Mouse (Mus musculus) forebrain, embryonic 12.5 days (tissue): ENCODE results near the gene Alg9. TPM values are rescaled to one million over a fixed set of nuclear protein-coding genes. Genes with fewer than 3 reads are reported as not detected.

Source experiments
- ATAC-seq: fragments of 200-750 bp; cut with Nextera tagmentation; 2 replicates; pipeline ENCODE4 v1.8.0; 2017; ENCODE audit warnings: moderate TSS enrichment; ENCODE audit not compliant: low FRiP score
- H3K27ac ChIP-seq: fragments of 300-500 bp; sonication (generic); 2 replicates; pipeline ENCODE4 v1.5.1; 2016; ENCODE audit warnings: mild to moderate bottlenecking
- H3K27me3 ChIP-seq: fragments of 300-500 bp; sonication (generic); 2 replicates; pipeline ENCODE4 v1.6.1; 2016; ENCODE audit warnings: mild to moderate bottlenecking
- H3K36me3 ChIP-seq: fragments of 300-500 bp; sonication (generic); replicated peaks from 2 replicates; pipeline ENCODE4 v1.6.1; 2016; ENCODE audit warnings: mild to moderate bottlenecking
- H3K4me1 ChIP-seq: fragments of 300-500 bp; sonication (generic); 2 replicates; pipeline ENCODE4 v1.6.1; 2016
- H3K4me2 ChIP-seq: fragments of 300-500 bp; sonication (generic); 2 replicates; pipeline ENCODE4 v1.6.1; 2016; ENCODE audit warnings: mild to moderate bottlenecking, moderate library complexity
- H3K4me3 ChIP-seq: fragments of 300-500 bp; sonication (generic); replicated peaks from 2 replicates; pipeline ENCODE4 v1.5.1; 2016; ENCODE audit warnings: mild to moderate bottlenecking
- H3K9ac ChIP-seq: fragments of 300-500 bp; sonication (generic); 2 replicates; pipeline ENCODE4 v1.6.1; 2016; ENCODE audit warnings: mild to moderate bottlenecking
- H3K9me3 ChIP-seq: fragments of 300-500 bp; sonication (generic); 2 replicates; pipeline ENCODE4 v1.6.1; 2016
- WGBS: fragments of 180-500 bp; shearing (Covaris S2); methylation state at CpG from one replicate; pipeline ENCODE4 v1.1.7; 2016; 5-methylcytosine and 5-hydroxymethylcytosine counted together
- polyA plus RNA-seq: library from polyadenylated mRNA; unstranded; fragments of >200 nt; fragmentation: Nextera tagmentation; extraction: Ambion mirVana; gene quantifications from 2 replicates; pipeline ENCODE4 v1.2.1, GENCODE M21; 2016

Alg9 gene
- polyA plus RNA-seq, 1 experiment from 2014 or later, result 40.6 TPM

GRCm38 (mm10) chr9:50861119-50861839, 86.5 kb downstream of the Alg9 start:
- Histone ChIP-seq H3K36me3 (peaks cover 70% of the 10 kb centered on the region), H3K9ac (no peak overlapping the region), H3K4me3 (no peak overlapping the region), H3K27ac (no peak overlapping the region), H3K27me3 (no peaks in the 10 kb centered on the region), H3K4me2 (no peak overlapping the region), H3K4me1 (peaks cover 11% of the 10 kb centered on the region), H3K9me3 (no peaks in the 10 kb centered on the region)
- 93% methylated on average over 18 of the region's 18 CpGs for WGBS
- no peak for ATAC-seq

DNA sequence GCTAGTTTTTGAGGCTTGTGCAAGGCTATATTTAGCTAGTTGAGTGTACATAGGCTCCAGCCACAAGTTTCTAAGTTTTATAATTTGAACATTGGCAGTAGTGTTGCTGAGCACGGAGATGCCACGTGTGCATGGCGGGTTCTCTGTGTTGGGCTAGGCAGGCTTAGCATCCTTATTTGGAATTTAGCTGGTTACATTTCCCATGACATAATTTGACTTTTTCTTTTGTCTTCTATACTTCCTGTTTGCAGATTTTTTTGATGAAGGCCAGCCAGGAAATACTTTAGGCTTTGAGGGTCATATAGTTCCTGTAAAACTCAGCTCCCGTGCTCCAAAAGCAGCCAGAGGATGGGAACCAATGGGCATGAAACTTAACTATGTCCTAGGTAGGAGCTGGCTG, 89.0 kb downstream of the Alg9 start:
- no peak overlapping the region for H3K27ac ChIP-seq
- H3K36me3 ChIP-seq, result peaks cover 95% of the 10 kb centered on the region
- no peak overlapping the region for H3K4me2 ChIP-seq
- no peaks in the 10 kb centered on the region for H3K9me3 ChIP-seq
- no peak for ATAC-seq
- no peaks in the 10 kb centered on the region for H3K27me3 ChIP-seq
- WGBS, result 95% methylated on average over 4 of the region's 4 CpGs
- H3K4me1 ChIP-seq, result no peaks in the 10 kb centered on the region
- no peak overlapping the region for H3K9ac ChIP-seq
- no peak overlapping the region for H3K4me3 ChIP-seq

GRCm38 (mm10) chr9:50864877-50865276, 90.1 kb downstream of the Alg9 start:
- H3K27ac ChIP-seq, result no peak overlapping the region
- H3K9me3 ChIP-seq, result no peaks in the 10 kb centered on the region
- WGBS, result 93% methylated on average over 5 of the region's 5 CpGs
- H3K4me1 ChIP-seq, result no peaks in the 10 kb centered on the region
- H3K9ac ChIP-seq, result no peak overlapping the region
- no peak overlapping the region for H3K4me3 ChIP-seq
- H3K4me2 ChIP-seq, result no peak overlapping the region
- no peaks in the 10 kb centered on the region for H3K27me3 ChIP-seq
- H3K36me3 ChIP-seq, result peaks cover 94% of the 10 kb centered on the region
- no peak for ATAC-seq

DNA sequence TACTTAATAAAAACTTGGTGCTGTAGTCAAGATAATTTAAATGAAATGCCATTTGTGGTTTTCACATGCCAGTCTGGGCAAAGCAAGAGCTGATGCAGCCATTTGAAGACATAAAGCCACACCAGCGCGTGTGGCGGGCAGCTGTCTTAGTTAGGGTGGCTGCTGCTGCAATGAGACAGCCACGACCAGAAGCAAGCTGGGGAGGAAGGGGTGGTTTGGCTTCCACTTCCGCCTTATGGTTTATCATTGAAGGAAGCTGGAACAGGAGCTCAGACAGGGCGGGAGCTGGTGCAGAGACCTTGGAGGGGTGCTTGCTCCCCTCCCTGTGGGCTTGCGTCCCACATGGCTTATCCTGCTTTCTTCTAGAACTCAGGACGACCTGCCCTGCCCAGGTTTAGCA, 91.0 kb downstream of the Alg9 start:
- no peaks in the 10 kb centered on the region for H3K4me1 ChIP-seq
- no peaks in the 10 kb centered on the region for H3K9me3 ChIP-seq
- H3K36me3 ChIP-seq, result peaks cover 94% of the 10 kb centered on the region
- no peak overlapping the region for H3K4me3 ChIP-seq
- H3K9ac ChIP-seq, result no peak overlapping the region
- no peaks in the 10 kb centered on the region for H3K27me3 ChIP-seq
- ATAC-seq, result no peak
- H3K27ac ChIP-seq, result no peak overlapping the region
- WGBS, result 87% methylated on average over 8 of the region's 8 CpGs
- no peak overlapping the region for H3K4me2 ChIP-seq

- peaks cover 86% of the 10 kb centered on the region for H3K36me3 ChIP-seq
- H3K27ac ChIP-seq, result no peak overlapping the region
- H3K4me2 ChIP-seq, result no peak overlapping the region
- no peaks in the 10 kb centered on the region for H3K4me1 ChIP-seq
- H3K9ac ChIP-seq, result no peak overlapping the region
- no peak for ATAC-seq
- no peak overlapping the region for H3K4me3 ChIP-seq
- H3K9me3 ChIP-seq, result no peaks in the 10 kb centered on the region
- no peaks in the 10 kb centered on the region for H3K27me3 ChIP-seq
- 93% methylated on average over 6 of the region's 6 CpGs for WGBS
Measured at GRCm38 (mm10) chr9:50867015-50867414, 92.2 kb downstream of the Alg9 start.

DNA sequence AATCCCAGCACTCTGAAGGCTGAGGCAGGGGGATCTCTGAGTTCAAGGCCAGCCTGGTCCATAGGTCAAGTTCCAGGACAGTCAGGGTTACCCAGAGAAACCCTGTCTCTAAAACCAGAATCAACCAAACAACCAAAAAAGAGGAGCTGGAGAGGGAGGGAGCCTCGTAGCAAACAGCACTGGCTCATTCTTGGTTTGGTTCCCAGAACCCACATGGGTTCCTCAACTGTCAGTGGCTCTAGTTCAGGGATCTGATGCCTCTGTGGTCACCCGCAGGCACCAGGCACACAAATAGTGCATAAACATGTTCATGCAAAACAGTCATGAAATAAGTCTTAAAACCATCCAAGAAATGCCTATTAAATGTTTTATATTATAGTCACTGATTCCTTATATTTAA, 93.4 kb downstream of the Alg9 start:
- Histone ChIP-seq H3K36me3 (peaks cover 86% of the 10 kb centered on the region), H3K27me3 (no peaks in the 10 kb centered on the region)
- 89% methylated on average over 2 of the region's 2 CpGs for WGBS

GRCm38 (mm10) chr9:50873210-50873609, 98.4 kb downstream of the Alg9 start:
- no peak overlapping the region for H3K27ac ChIP-seq
- H3K9me3 ChIP-seq, result no peaks in the 10 kb centered on the region
- ATAC-seq, result no peak
- WGBS, result 93% methylated on average over 9 of the region's 9 CpGs
- peaks cover 82% of the 10 kb centered on the region for H3K36me3 ChIP-seq
- no peak overlapping the region for H3K9ac ChIP-seq
- no peak overlapping the region for H3K4me3 ChIP-seq
- no peak overlapping the region for H3K4me2 ChIP-seq
- H3K27me3 ChIP-seq, result no peaks in the 10 kb centered on the region
- no peaks in the 10 kb centered on the region for H3K4me1 ChIP-seq

More for the DNA sequence above, 93.4 kb downstream of the Alg9 start:
- Histone ChIP-seq H3K4me3 (no peak overlapping the region), H3K4me1 (no peaks in the 10 kb centered on the region), H3K4me2 (no peak overlapping the region), H3K27ac (no peak overlapping the region), H3K9ac (no peak overlapping the region), H3K9me3 (no peaks in the 10 kb centered on the region)
- ATAC-seq, result no peak

DNA sequence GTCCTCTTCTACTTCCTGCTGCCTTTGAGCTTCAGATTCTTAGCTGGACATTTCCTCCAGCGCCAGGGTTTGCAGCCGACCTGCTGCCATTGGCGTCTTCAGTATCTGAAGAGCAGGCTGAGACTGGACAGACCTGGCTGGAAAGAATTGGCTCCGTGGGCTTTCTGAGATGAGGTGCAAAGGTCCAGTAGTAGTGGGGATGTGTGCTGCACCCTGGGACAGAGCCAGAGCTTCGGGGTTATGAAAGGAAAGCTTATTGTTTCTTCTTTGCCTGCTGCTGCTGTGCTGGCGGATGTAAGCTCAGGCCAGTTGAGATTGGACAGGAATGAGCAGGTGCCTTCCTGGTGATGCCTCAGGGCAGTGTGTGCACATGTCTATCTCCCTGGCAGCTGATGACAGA, 99.2 kb downstream of the Alg9 start:
- H3K4me1 ChIP-seq, result no peaks in the 10 kb centered on the region
- no peaks in the 10 kb centered on the region for H3K9me3 ChIP-seq
- 92% methylated on average over 6 of the region's 6 CpGs for WGBS
- H3K27ac ChIP-seq, result no peak overlapping the region
- H3K27me3 ChIP-seq, result no peaks in the 10 kb centered on the region
- no peak overlapping the region for H3K9ac ChIP-seq
- no peak overlapping the region for H3K4me3 ChIP-seq
- no peak for ATAC-seq
- H3K4me2 ChIP-seq, result no peak overlapping the region
- peaks cover 83% of the 10 kb centered on the region for H3K36me3 ChIP-seq

DNA sequence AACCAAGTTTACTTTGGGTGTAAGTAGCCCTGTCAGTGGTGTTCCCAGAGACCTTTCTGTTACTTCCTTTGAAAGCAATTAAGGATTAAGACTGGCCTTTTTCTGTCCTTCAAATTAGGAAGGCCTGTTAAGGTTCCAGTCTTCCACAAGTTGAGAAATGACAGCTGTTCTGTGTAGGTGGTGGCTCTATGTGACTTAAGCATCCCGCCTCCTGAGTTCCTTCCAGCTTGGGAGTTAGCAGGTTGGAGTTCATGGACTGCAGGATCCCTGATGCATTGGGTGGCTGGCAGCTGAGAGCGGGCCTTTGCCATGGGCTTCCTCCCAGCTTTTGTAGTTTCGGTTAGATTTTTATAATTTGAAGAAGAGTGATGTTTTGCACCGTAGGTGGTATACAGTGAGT, 100.7 kb downstream of the Alg9 start:
- Histone ChIP-seq H3K36me3 (peaks cover 87% of the 10 kb centered on the region), H3K9ac (no peak overlapping the region), H3K4me1 (no peaks in the 10 kb centered on the region), H3K4me2 (no peak overlapping the region), H3K27ac (no peak overlapping the region), H3K4me3 (no peak overlapping the region), H3K27me3 (no peaks in the 10 kb centered on the region), H3K9me3 (no peaks in the 10 kb centered on the region)
- ATAC-seq, result no peak
- 99% methylated on average over 4 of the region's 4 CpGs for WGBS

- H3K9ac ChIP-seq, result no peak overlapping the region
- peaks cover 85% of the 10 kb centered on the region for H3K36me3 ChIP-seq
- H3K27ac ChIP-seq, result no peak overlapping the region
- H3K9me3 ChIP-seq, result no peaks in the 10 kb centered on the region
- no peaks in the 10 kb centered on the region for H3K4me1 ChIP-seq
- H3K4me2 ChIP-seq, result no peak overlapping the region
- no peak overlapping the region for H3K4me3 ChIP-seq
- WGBS, result 93% methylated on average over 3 of the region's 3 CpGs
- no peak for ATAC-seq
- H3K27me3 ChIP-seq, result no peaks in the 10 kb centered on the region
Measured at GRCm38 (mm10) chr9:50876287-50876686, 101.5 kb downstream of the Alg9 start.

- Histone ChIP-seq H3K4me1 (no peaks in the 10 kb centered on the region), H3K27ac (no peak overlapping the region), H3K9me3 (no peaks in the 10 kb centered on the region), H3K4me2 (no peak overlapping the region), H3K27me3 (no peaks in the 10 kb centered on the region), H3K4me3 (no peak overlapping the region), H3K36me3 (peaks cover 92% of the 10 kb centered on the region), H3K9ac (no peak overlapping the region)
- 92% methylated on average over 3 of the region's 3 CpGs for WGBS
- ATAC-seq, result no peak
Measured at GRCm38 (mm10) chr9:50877431-50877830, 102.6 kb downstream of the Alg9 start.

DNA sequence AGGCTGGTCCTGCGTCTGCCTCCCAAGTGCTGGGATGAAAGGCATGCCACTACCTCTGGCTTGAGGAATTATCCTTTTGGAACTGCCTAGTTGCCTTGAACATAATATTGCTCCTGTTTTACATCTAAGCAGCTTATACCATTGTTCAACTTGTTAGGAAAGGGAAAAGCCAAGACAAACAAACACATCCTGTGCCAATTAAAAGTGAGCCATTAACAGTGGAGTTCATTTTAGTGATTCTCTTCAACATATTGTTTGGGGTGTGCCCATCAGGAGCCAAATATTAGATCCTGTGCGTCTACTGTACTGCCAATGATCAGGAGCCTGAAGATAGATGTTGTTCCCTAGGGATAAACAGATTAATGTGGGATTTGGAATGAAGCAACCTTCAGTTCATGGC, 107.4 kb downstream of the Alg9 start:
- Histone ChIP-seq H3K4me3 (no peak overlapping the region), H3K4me1 (peaks cover 8% of the 10 kb centered on the region), H3K9ac (no peak overlapping the region), H3K27ac (no peak overlapping the region), H3K9me3 (no peaks in the 10 kb centered on the region), H3K4me2 (no peak overlapping the region), H3K27me3 (no peaks in the 10 kb centered on the region), H3K36me3 (peaks cover 67% of the 10 kb centered on the region)
- ATAC-seq, result no peak
- 97% methylated on average over 2 of the region's 2 CpGs for WGBS

GRCm38 (mm10) chr9:50884093-50884492, 109.3 kb downstream of the Alg9 start:
- Histone ChIP-seq H3K9me3 (no peaks in the 10 kb centered on the region), H3K36me3 (peaks cover 47% of the 10 kb centered on the region), H3K4me1 (peaks cover 15% of the 10 kb centered on the region), H3K4me2 (no peak overlapping the region), H3K27ac (no peak overlapping the region), H3K4me3 (no peak overlapping the region), H3K27me3 (no peaks in the 10 kb centered on the region), H3K9ac (no peak overlapping the region)
- WGBS, result 82% methylated on average over 8 of the region's 8 CpGs
- ATAC-seq, result no peak
